Mouse (Mus musculus) heart, adult 18-20 months (tissue): ENCODE data around the gene Klf13. TPM values are rescaled to one million over a fixed set of nuclear protein-coding genes. Genes with fewer than 3 reads are reported as not detected.

Source experiments
- total RNA-seq, 2 experiments: library from RNA; stranded (reverse); gene quantifications; 2 replicates each; pipeline ENCODE4 v1.2.3; 2021

Gene Klf13
- total RNA-seq, 2 experiments from 2014 or later: 42.9 to 59.3 TPM

Other genes with a start within 250 kb of the Klf13 start
- gene E030018B13Rik, start 22.1 kb downstream of the Klf13 start, total RNA-seq: not detected
- gene Trpm1, start 214.9 kb upstream of the Klf13 start, total RNA-seq: under 1 TPM in 1 of 2 experiments, not detected in 1; 0.28 TPM